In genomic region chr4:126992356-126992755, GRCm38 (mm10) we compare ENCODE assay signal across 8 mouse cellular contexts. TPM values are rescaled to one million over a fixed set of nuclear protein-coding genes. Genes with fewer than 3 reads are reported as not detected.
A peak's percentile ranks its signal among the peaks of the same experiment; 100 is the strongest.
DNase-seq lines count a peak whose midpoint lies in the region; ATAC-seq and TF ChIP-seq lines count a peak whose summit lies in the region.
"Had no signal": no experiment of that assay in that cellular context is flagged by ENCODE, and none has a peak within 500 bp of the region (broad histone marks: within the 10 kb centered on the region; RNA-seq: fewer than 3 reads in every experiment).

No protein-coding gene starts in this region.

- no peak for TF ChIP-seq POLR2A in liver, adult 2 months (IDR thresholded peaks at IDR 0.05; ENCODE audit: extremely low read depth, insufficient read depth, low read length)

- WGBS in liver, adult 2 months, result 65% methylated on average over 5 of the region's 5 CpGs
- WGBS in liver, embryonic 12.5 days (ENCODE audit: insufficient replicate concordance), result 41% methylated on average over 5 of the region's 5 CpGs
- 67% methylated on average over 5 of the region's 5 CpGs for WGBS in hindbrain, embryonic 14.5 days

- no peak overlapping the region for H3K9ac ChIP-seq in liver, adult 2 months (ENCODE audit: low read depth, low read length)
- H3K9ac ChIP-seq in liver, embryonic 12.5 days, result no peak overlapping the region
- H3K9ac ChIP-seq in ES-E14 (ENCODE audit: insufficient read depth, low read depth, low read length, poor library complexity, severe bottlenecking), result no peak overlapping the region
- H3K9ac ChIP-seq in hindbrain, embryonic 14.5 days, result no peak overlapping the region

- in situ Hi-C loops in ES-E14 (cut with MboI; ENCODE audit: low sequenced_read_pairs in 2 of 2, unreplicated experiment in 2 of 2), result no loop called here

- H3K4me3 ChIP-seq in liver, adult 2 months (ENCODE audit: insufficient read depth, low read depth, low read length), result no peak overlapping the region
- no peak overlapping the region for H3K4me3 ChIP-seq in liver, embryonic 12.5 days
- no peak overlapping the region for H3K4me3 ChIP-seq in ES-E14 (ENCODE audit: insufficient read depth in 1 of 2, low read depth in 1 of 2, low read length in 2 of 2, poor library complexity in 1 of 2, severe bottlenecking in 1 of 2)
- no peak overlapping the region for H3K4me3 ChIP-seq in hindbrain, embryonic 14.5 days (replicated peaks; ENCODE audit: low read length)

- no peaks in the 10 kb centered on the region for H3K27me3 ChIP-seq in liver, adult 2 months (ENCODE audit: control insufficient read depth, insufficient read depth, low read length)
- no peaks in the 10 kb centered on the region for H3K27me3 ChIP-seq in liver, embryonic 12.5 days (replicated peaks)
- H3K27me3 ChIP-seq in splenic B cell, adult 2 months (ENCODE audit: control insufficient read depth, insufficient read depth, low read length, poor library complexity, severe bottlenecking), result no peaks in the 10 kb centered on the region
- no peaks in the 10 kb centered on the region for H3K27me3 ChIP-seq in hindbrain, embryonic 14.5 days (ENCODE audit: control insufficient read depth, insufficient read depth, low read length)

- no peak overlapping the region for H3K4me2 ChIP-seq in liver, embryonic 12.5 days
- no peak overlapping the region for H3K4me2 ChIP-seq in hindbrain, embryonic 14.5 days (replicated peaks)

- no peak overlapping the region for H3K27ac ChIP-seq in liver, adult 2 months (replicated peaks; ENCODE audit: insufficient read depth, low read depth, low read length)
- no peak overlapping the region for H3K27ac ChIP-seq in liver, embryonic 12.5 days
- no peak overlapping the region for H3K27ac ChIP-seq in ES-E14 (ENCODE audit: insufficient read depth, low read depth, low read length, poor library complexity, severe bottlenecking)
- no peak overlapping the region for H3K27ac ChIP-seq in hindbrain, embryonic 14.5 days

- no peak for ATAC-seq in liver, embryonic 12.5 days
- ATAC-seq in hindbrain, embryonic 14.5 days (ENCODE audit: low FRiP score), result no peak

- TF ChIP-seq CTCF in liver, adult 2 months (IDR thresholded peaks at IDR 0.05; ENCODE audit: low read depth, low read length), result peak; percentile 32; the same call in 1 of the 2 replicates

- H3K9me3 ChIP-seq in liver, embryonic 12.5 days (replicated peaks), result no peaks in the 10 kb centered on the region
- no peaks in the 10 kb centered on the region for H3K9me3 ChIP-seq in ES-E14 (ENCODE audit: control insufficient read depth, insufficient read depth, low read depth, low read length)
- no peaks in the 10 kb centered on the region for H3K9me3 ChIP-seq in hindbrain, embryonic 14.5 days (ENCODE audit: control insufficient read depth, low read length)

- no peaks in the 10 kb centered on the region for H3K79me2 ChIP-seq in liver, adult 2 months (ENCODE audit: control insufficient read depth, insufficient read depth, low read length)

- H3K4me1 ChIP-seq in liver, adult 2 months (ENCODE audit: control insufficient read depth, insufficient read depth, low read length), result peaks cover 3% of the 10 kb centered on the region; the same call in 1 of the 2 replicates
- H3K4me1 ChIP-seq in liver, embryonic 12.5 days, result no peaks in the 10 kb centered on the region
- H3K4me1 ChIP-seq in ES-E14 (ENCODE audit: control insufficient read depth in 2 of 2, insufficient read depth in 2 of 2, low read length in 2 of 2, poor library complexity in 1 of 2), result no peaks in the 10 kb centered on the region
- no peaks in the 10 kb centered on the region for H3K4me1 ChIP-seq in hindbrain, embryonic 14.5 days (replicated peaks; ENCODE audit: control insufficient read depth, insufficient read depth, low read length)

- DNase-seq in liver, adult 2 months (ENCODE audit: extremely low read depth, low read depth, low spot score), result peak; percentile 28
- peak; percentile 71 for DNase-seq in ES-E14 (ENCODE audit: low read depth, low spot score)
- DNase-seq in c-Kit-positive CD71-positive TER-119-negative erythroid progenitor cells, embryonic 14.5 days (ENCODE audit: low read depth), result peak; percentile 51
- DNase-seq in splenic B cell, adult 2 months (ENCODE audit: low read depth, low spot score), result peak; percentile 75
- no peak for DNase-seq in urinary bladder, postnatal 4 days (ENCODE audit: low spot score in 2 of 2)
- no peak for DNase-seq in hindbrain, embryonic 14.5 days (ENCODE audit: low spot score)
- DNase-seq: cerebellum, adult 18-20 months had no signal

- no peaks in the 10 kb centered on the region for H3K36me3 ChIP-seq in liver, adult 2 months (ENCODE audit: control insufficient read depth, insufficient read depth, low read length)
- H3K36me3 ChIP-seq in liver, embryonic 12.5 days, result no peaks in the 10 kb centered on the region
- H3K36me3 ChIP-seq in ES-E14 (ENCODE audit: control insufficient read depth, insufficient read depth, low read length, poor library complexity, severe bottlenecking), result no peaks in the 10 kb centered on the region
- no peaks in the 10 kb centered on the region for H3K36me3 ChIP-seq in splenic B cell, adult 2 months (ENCODE audit: control insufficient read depth, insufficient read depth, low read length, poor library complexity, severe bottlenecking)
- H3K36me3 ChIP-seq in hindbrain, embryonic 14.5 days (replicated peaks; ENCODE audit: control insufficient read depth, insufficient read depth), result no peaks in the 10 kb centered on the region

TF ChIP-seq in ES-E14, 5 proteins besides CTCF, POLR2A, EP300 and RAD21:
- TF ChIP-seq ZC3H11A (IDR thresholded peaks at IDR 0.05; ENCODE audit: borderline replicate concordance, low read depth, low read length) (no peak), CHD2 (IDR thresholded peaks at IDR 0.05; ENCODE audit: low read depth, low read length) (no peak), ZNF384 (IDR thresholded peaks at IDR 0.05; ENCODE audit: low read depth, low read length) (0 out of 2 replicates have a peak, but pooled peaks have one; percentile 24)

RNA-seq across cellular contexts. Expression of gene Zmym4, which starts 24.4 kb away (rescaled TPM):
- total RNA-seq in liver, adult 2 months (2014; rRNA removed), result 10.0 and 11.1 TPM in 2 replicates
- 1.6 and 1.7 TPM in 2 replicates for polyA plus RNA-seq in liver, adult 2 months (2012; rRNA removed)
- 8.1 and 8.8 TPM in 2 replicates for polyA plus RNA-seq in liver, embryonic 12.5 days (2016; fragmentation: Nextera tagmentation; extraction: Ambion mirVana)
- 40.5 and 44.0 TPM in 2 replicates for total RNA-seq in ES-E14 (2012; rRNA removed)
- 27.5 and 31.3 TPM in 2 replicates for polyA plus RNA-seq in hindbrain, embryonic 14.5 days (2014; fragmentation: Nextera tagmentation; extraction: Ambion mirVana)

RNA-seq across cellular contexts. Expression of gene Sfpq, which starts 28.8 kb away (rescaled TPM):
- 49.3 and 50.9 TPM in 2 replicates for total RNA-seq in liver, adult 2 months (2014; rRNA removed)
- polyA plus RNA-seq in liver, adult 2 months (2012; rRNA removed), result 11.1 and 12.6 TPM in 2 replicates
- 87.6 and 87.8 TPM in 2 replicates for polyA plus RNA-seq in liver, embryonic 12.5 days (2016; fragmentation: Nextera tagmentation; extraction: Ambion mirVana)
- total RNA-seq in ES-E14 (2012; rRNA removed), result 337 and 384 TPM in 2 replicates
- polyA plus RNA-seq in hindbrain, embryonic 14.5 days (2014; fragmentation: Nextera tagmentation; extraction: Ambion mirVana), result 92.5 and 102 TPM in 2 replicates

Comparison
In these comparisons a context has a peak if more than half of its experiments do, and no peak if none do; other contexts are left out.
1. DNase-seq: peak in liver, adult 2 months (single experiment), ES-E14 (single experiment), c-Kit-positive CD71-positive TER-119-negative erythroid progenitor cells, embryonic 14.5 days (single experiment) and splenic B cell, adult 2 months (single experiment); none in urinary bladder, postnatal 4 days (0 of 2) and hindbrain, embryonic 14.5 days (single experiment).